24 mouse cellular contexts compared by ENCODE assay signal in the genomic region with DNA sequence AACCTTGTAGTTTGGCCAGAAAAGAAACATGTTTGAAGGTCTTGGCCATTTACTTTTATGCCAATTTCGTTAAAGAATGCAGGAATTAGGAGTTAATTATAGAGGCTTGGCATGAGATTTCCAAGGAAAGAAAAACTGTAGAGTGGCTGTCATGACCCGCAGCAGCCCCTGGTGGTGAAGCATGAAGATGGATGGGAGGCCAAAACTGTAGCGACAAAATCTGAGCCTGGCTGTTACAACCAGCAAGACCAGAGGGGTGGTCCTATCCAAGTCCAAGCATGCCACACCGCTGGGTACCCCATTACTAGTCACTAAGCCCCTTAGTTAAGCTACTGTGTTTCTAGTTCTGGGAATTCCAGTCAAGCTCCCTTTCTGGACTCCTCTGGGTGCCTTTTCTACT. TPM values are rescaled to one million over a fixed set of nuclear protein-coding genes. Genes with fewer than 3 reads are reported as not detected.
A peak's percentile ranks its signal among the peaks of the same experiment; 100 is the strongest.
DNase-seq lines count a peak whose midpoint lies in the region; ATAC-seq and TF ChIP-seq lines count a peak whose summit lies in the region.
"Had no signal": no experiment of that assay in that cellular context is flagged by ENCODE, and none has a peak within 500 bp of the region (broad histone marks: within the 10 kb centered on the region; RNA-seq: fewer than 3 reads in every experiment).

No protein-coding gene starts in this region.

- peaks cover 24% of the 10 kb centered on the region for H3K4me1 ChIP-seq in liver, embryonic 12.5 days
- H3K4me1 ChIP-seq in E14TG2a.4 (replicated peaks; ENCODE audit: low read depth, low read length), result peaks cover 14% of the 10 kb centered on the region
- H3K4me1 ChIP-seq: forebrain, embryonic 15.5 days; heart, embryonic 12.5 days; hindbrain, embryonic 13.5 days; stomach, embryonic 15.5 days had no signal

- intact Hi-C loops in heart, postnatal 25 days (cut with DNase I), result loop anchor here (5.0 kb wide), 1 partner anchor 191 kb away; no protein-coding TSS in a partner anchor

- no peak overlapping the region for H3K4me2 ChIP-seq in liver, embryonic 12.5 days
- H3K4me2 ChIP-seq: forebrain, embryonic 15.5 days; heart, embryonic 12.5 days; hindbrain, embryonic 13.5 days; stomach, embryonic 15.5 days had no signal

- no peak overlapping the region for H3K4me3 ChIP-seq in liver, embryonic 12.5 days
- no peak overlapping the region for H3K4me3 ChIP-seq in E14TG2a.4 (replicated peaks; ENCODE audit: low read length)
- H3K4me3 ChIP-seq: forebrain, embryonic 15.5 days; heart, embryonic 12.5 days; hindbrain, embryonic 13.5 days; left cerebral cortex, adult 2 months; megakaryocyte, embryonic 14.5 days; stomach, embryonic 15.5 days had no signal

- no peaks in the 10 kb centered on the region for H3K9me3 ChIP-seq in liver, embryonic 12.5 days (replicated peaks)
- H3K9me3 ChIP-seq in E14TG2a.4 (ENCODE audit: low read length), result no peaks in the 10 kb centered on the region
- H3K9me3 ChIP-seq: forebrain, embryonic 15.5 days; heart, embryonic 12.5 days; hindbrain, embryonic 13.5 days; megakaryocyte, embryonic 14.5 days; stomach, embryonic 15.5 days had no signal

- no peak for TF ChIP-seq POLR2A in brain, embryonic 14.5 days (IDR thresholded peaks at IDR 0.05; ENCODE audit: borderline replicate concordance, extremely low read depth, insufficient read depth, insufficient read length, poor library complexity, severe bottlenecking)

- 48% methylated on average over 4 of the region's 4 CpGs for WGBS in liver, embryonic 12.5 days (ENCODE audit: insufficient replicate concordance)

- no peaks in the 10 kb centered on the region for H3K27me3 ChIP-seq in liver, embryonic 12.5 days (replicated peaks)
- no peaks in the 10 kb centered on the region for H3K27me3 ChIP-seq in E14TG2a.4 (ENCODE audit: insufficient read depth, low read length)
- H3K27me3 ChIP-seq: forebrain, embryonic 15.5 days; heart, embryonic 12.5 days; hindbrain, embryonic 13.5 days; stomach, embryonic 15.5 days had no signal

- 0 out of 2 replicates have a peak overlapping the region, but pooled peaks have one; percentile 41 for H3K27ac ChIP-seq in liver, embryonic 12.5 days
- H3K27ac ChIP-seq: forebrain, embryonic 15.5 days; hindbrain, embryonic 13.5 days; left cerebral cortex, adult 2 months; stomach, embryonic 15.5 days had no signal

- no peak overlapping the region for H3K9ac ChIP-seq in liver, embryonic 12.5 days
- H3K9ac ChIP-seq: forebrain, embryonic 15.5 days; heart, embryonic 12.5 days; hindbrain, embryonic 13.5 days; stomach, embryonic 15.5 days had no signal

- peak; percentile 39 for TF ChIP-seq CTCF in E14TG2a.4 (conservative IDR thresholded peaks at IDR 0.05; ENCODE audit: low read length)
- TF ChIP-seq CTCF in brain, embryonic 14.5 days (IDR thresholded peaks at IDR 0.05; ENCODE audit: borderline replicate concordance, extremely low read depth, insufficient read depth, insufficient read length), result peak; percentile 17; the same call in 1 of the 2 replicates

- peak; percentile 78 for DNase-seq in heart, adult 11 months
- DNase-seq in heart, postnatal 25 days (ENCODE audit: low spot score), result no peak
- no peak for DNase-seq in liver
- no peak for DNase-seq in brain, embryonic 14.5 days (ENCODE audit: low read depth)
- no peak for DNase-seq in urinary bladder, postnatal 36 days (ENCODE audit: low spot score in 2 of 2)
- no peak for DNase-seq in frontal cortex, postnatal 10 days (ENCODE audit: low spot score in 2 of 2)
- DNase-seq: adrenal gland, postnatal 10 days; cerebellum, adult 9-11 months; heart, postnatal 14 days; kidney, adult 11 months; kidney, postnatal 25 days; layer of hippocampus, adult 9-11 months; left cerebral cortex, postnatal 4 days; right cerebral cortex, postnatal 25 days had no signal

- ATAC-seq in liver, embryonic 12.5 days, result no peak
- ATAC-seq: activated CD4-positive, CD25-positive, alpha-beta regulatory T cell, adult 4 months; forebrain, embryonic 15.5 days; midbrain, embryonic 16.5 days had no signal

- H3K36me3 ChIP-seq in liver, embryonic 12.5 days, result peaks cover 40% of the 10 kb centered on the region
- peaks cover 36% of the 10 kb centered on the region for H3K36me3 ChIP-seq in E14TG2a.4 (ENCODE audit: insufficient read depth, low read length)

RNA-seq across cellular contexts. Expression of a gene that starts 9.7 kb away (rescaled TPM):
- 10 to 100 TPM; 49.4 to 49.6 TPM for total RNA-seq in heart, postnatal 25 days (2021)
- 235 and 237 TPM in 2 replicates for polyA plus RNA-seq in liver, embryonic 12.5 days (2016; fragmentation: Nextera tagmentation; extraction: Ambion mirVana)
- 161 and 168 TPM in 2 replicates for polyA plus RNA-seq in brain, embryonic 14.5 days (2012; rRNA removed)
